Mouse (Mus musculus): ENCODE data around the gene Hmgb1.

- no peak for TF ChIP-seq CTCF (IDR thresholded peaks at IDR 0.05; ENCODE audit: low read depth)
- TF ChIP-seq EP300 (optimal IDR thresholded peaks at IDR 0.05) = no peak
Measured at GRCm38 (mm10) chr5:149044067-149044466, 140.2 kb downstream of the Hmgb1 start.
